Comparison of ENCODE assay signal across 9 mouse cellular contexts in the genomic region with DNA sequence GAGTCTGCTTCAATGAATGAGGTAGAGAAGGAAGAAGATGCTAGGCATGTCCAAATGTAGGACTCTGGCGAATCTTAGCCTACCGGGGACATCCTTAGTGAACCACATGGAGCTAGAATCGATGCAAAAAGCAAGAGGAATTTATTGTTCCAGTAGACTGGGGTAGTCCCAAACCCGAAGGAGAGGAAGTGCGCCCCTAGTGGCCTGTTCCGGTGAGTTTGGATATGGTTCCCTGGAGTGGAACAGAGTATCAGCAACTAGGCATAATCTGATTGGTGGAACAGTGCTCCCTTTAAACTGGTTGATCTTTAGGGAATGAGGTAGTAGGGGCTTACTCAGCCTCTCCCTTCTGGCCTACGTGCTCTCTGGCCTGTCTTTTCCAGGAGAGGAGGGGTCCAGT.
A peak's percentile ranks its signal among the peaks of the same experiment; 100 is the strongest.
DNase-seq lines count a peak whose midpoint lies in the region; ATAC-seq and TF ChIP-seq lines count a peak whose summit lies in the region.
"Had no signal": no experiment of that assay in that cellular context is flagged by ENCODE, and none has a peak within 500 bp of the region (broad histone marks: within the 10 kb centered on the region; RNA-seq: fewer than 3 reads in every experiment).

No protein-coding gene starts in this region.

- H3K36me3 ChIP-seq in kidney, embryonic 14.5 days (ENCODE audit: control insufficient read depth, insufficient read depth, low read length), result no peaks in the 10 kb centered on the region
- no peaks in the 10 kb centered on the region for H3K36me3 ChIP-seq in G1E (replicated peaks)
- H3K36me3 ChIP-seq: limb, embryonic 12.5 days had no signal

- no peak overlapping the region for H3K4me2 ChIP-seq in kidney, embryonic 14.5 days (replicated peaks; ENCODE audit: low read depth, low read length)
- H3K4me2 ChIP-seq: limb, embryonic 12.5 days had no signal

- 76% methylated on average over 7 of the region's 7 CpGs for WGBS in kidney, embryonic 14.5 days

- H3K27me3 ChIP-seq in kidney, embryonic 14.5 days (ENCODE audit: control insufficient read depth, insufficient read depth, low read length), result no peaks in the 10 kb centered on the region
- H3K27me3 ChIP-seq in G1E (ENCODE audit: insufficient read depth, low read length), result no peaks in the 10 kb centered on the region
- H3K27me3 ChIP-seq: limb, embryonic 12.5 days had no signal

- H3K4me1 ChIP-seq in kidney, embryonic 14.5 days (ENCODE audit: control insufficient read depth, insufficient read depth, low read length), result no peaks in the 10 kb centered on the region
- no peaks in the 10 kb centered on the region; the same call in 1 of the 2 replicates for H3K4me1 ChIP-seq in G1E (ENCODE audit: insufficient read depth, low read depth, low read length)

- H3K9ac ChIP-seq in kidney, embryonic 14.5 days (ENCODE audit: low read depth, low read length), result no peak overlapping the region
- H3K9ac ChIP-seq: limb, embryonic 12.5 days had no signal

- ATAC-seq in kidney, embryonic 14.5 days (ENCODE audit: low FRiP score, low TSS enrichment), result no peak
- ATAC-seq in G1E (ENCODE audit: extremely low read depth, insufficient number of reproducible peaks, low FRiP score, poor library complexity, severe bottlenecking), result no peak

- no peak overlapping the region for H3K27ac ChIP-seq in kidney, embryonic 14.5 days (ENCODE audit: low read depth, low read length)
- H3K27ac ChIP-seq: limb, embryonic 12.5 days had no signal

- DNase-seq in adrenal gland, postnatal 10 days, result peak; percentile 30
- DNase-seq in adrenal gland, postnatal 36 days, result no peak
- DNase-seq in kidney, adult 9 months, result peak; percentile 14
- DNase-seq in G1E (ENCODE audit: low spot score), result peak; percentile 4
- peak; percentile 57 for DNase-seq in kidney, postnatal 10 days
- DNase-seq in thymus, postnatal 4 days, result peak; percentile 70
- DNase-seq in yolk sac, embryonic 10.5 days (ENCODE audit: low spot score), result no peak

- H3K9me3 ChIP-seq in kidney, embryonic 14.5 days (ENCODE audit: control insufficient read depth, low read length), result no peaks in the 10 kb centered on the region
- H3K9me3 ChIP-seq in G1E (replicated peaks), result no peaks in the 10 kb centered on the region
- H3K9me3 ChIP-seq: limb, embryonic 12.5 days had no signal

- no peak overlapping the region for H3K4me3 ChIP-seq in kidney, embryonic 14.5 days (ENCODE audit: low read length)
- H3K4me3 ChIP-seq in G1E (ENCODE audit: low read depth, low read length), result no peak overlapping the region
- H3K4me3 ChIP-seq: limb, embryonic 12.5 days had no signal

- peak; percentile 53; the same call in 1 of the 2 replicates for TF ChIP-seq CTCF in G1E (IDR thresholded peaks at IDR 0.05; ENCODE audit: low read depth, low read length)

Comparison
In these comparisons a context has a peak if more than half of its experiments do, and no peak if none do; other contexts are left out.
1. DNase-seq: peak in adrenal gland, postnatal 10 days (single experiment), kidney, adult 9 months (single experiment), G1E (single experiment), kidney, postnatal 10 days (single experiment) and thymus, postnatal 4 days (single experiment); none in adrenal gland, postnatal 36 days (0 of 2) and yolk sac, embryonic 10.5 days (single experiment).